Mouse (Mus musculus): Measurements from ENCODE around the gene Enpp1. TPM values are rescaled to one million over a fixed set of nuclear protein-coding genes. Genes with fewer than 3 reads are reported as not detected.
A peak's percentile ranks its signal among the peaks of the same experiment; 100 is the strongest.

The Enpp1 gene
- polyA plus RNA-seq, 1 experiment from 2014 or later, result 2.5 TPM

GRCm38 (mm10) chr10:24638306-24639070, 73.5 kb downstream of the Enpp1 start:
- Histone ChIP-seq H3K9me3 (ENCODE audit: control insufficient read depth, low read length) (no peaks in the 10 kb centered on the region), H3K36me3 (ENCODE audit: control insufficient read depth, insufficient read depth, low read length) (no peaks in the 10 kb centered on the region), H3K4me2 (ENCODE audit: low read depth, severe bottlenecking) (no peak overlapping the region), H3K27me3 (ENCODE audit: control insufficient read depth, insufficient read depth, low read length) (no peaks in the 10 kb centered on the region), H3K9ac (ENCODE audit: low read length) (no peak overlapping the region), H3K27ac (replicated peaks; ENCODE audit: low read depth, low read length) (no peak overlapping the region), H3K4me1 (ENCODE audit: control insufficient read depth, insufficient read depth, low read length) (peaks cover 3% of the 10 kb centered on the region; the same call in 1 of the 2 replicates), H3K4me3 (ENCODE audit: low read depth, low read length) (no peak overlapping the region)
- DNase-seq (ENCODE audit: low spot score) (no peak), ATAC-seq (ENCODE audit: insufficient number of reproducible peaks, low FRiP score, low TSS enrichment, low read depth) (no peak)
- WGBS, result 67% methylated on average over 10 of the region's 10 CpGs

- WGBS, result 90% methylated on average over 2 of the region's 2 CpGs
- H3K4me2 ChIP-seq (ENCODE audit: low read depth, severe bottlenecking), result no peak overlapping the region
- DNase-seq (ENCODE audit: low spot score) (no peak), ATAC-seq (ENCODE audit: insufficient number of reproducible peaks, low FRiP score, low TSS enrichment, low read depth) (no peak)
- no peak overlapping the region for H3K9ac ChIP-seq (ENCODE audit: low read length)
- H3K27ac ChIP-seq (replicated peaks; ENCODE audit: low read depth, low read length), result no peak overlapping the region
- peaks cover 3% of the 10 kb centered on the region; the same call in 1 of the 2 replicates for H3K4me1 ChIP-seq (ENCODE audit: control insufficient read depth, insufficient read depth, low read length)
- no peaks in the 10 kb centered on the region for H3K27me3 ChIP-seq (ENCODE audit: control insufficient read depth, insufficient read depth, low read length)
- no peaks in the 10 kb centered on the region for H3K9me3 ChIP-seq (ENCODE audit: control insufficient read depth, low read length)
- no peaks in the 10 kb centered on the region for H3K36me3 ChIP-seq (ENCODE audit: control insufficient read depth, insufficient read depth, low read length)
- H3K4me3 ChIP-seq (ENCODE audit: low read depth, low read length), result no peak overlapping the region
Observed at GRCm38 (mm10) chr10:24636986-24637385, 75.0 kb downstream of the Enpp1 start.

- no peak overlapping the region for H3K4me3 ChIP-seq (ENCODE audit: low read depth, low read length)
- H3K9me3 ChIP-seq (ENCODE audit: control insufficient read depth, low read length), result no peaks in the 10 kb centered on the region
- no peaks in the 10 kb centered on the region for H3K36me3 ChIP-seq (ENCODE audit: control insufficient read depth, insufficient read depth, low read length)
- H3K4me2 ChIP-seq (ENCODE audit: low read depth, severe bottlenecking), result no peak overlapping the region
- H3K4me1 ChIP-seq (ENCODE audit: control insufficient read depth, insufficient read depth, low read length), result peaks cover 3% of the 10 kb centered on the region; the same call in 1 of the 2 replicates
- no peak for DNase-seq (ENCODE audit: low spot score)
- H3K27ac ChIP-seq (replicated peaks; ENCODE audit: low read depth, low read length), result no peak overlapping the region
- no peak for ATAC-seq (ENCODE audit: insufficient number of reproducible peaks, low FRiP score, low TSS enrichment, low read depth)
- no peak overlapping the region for H3K9ac ChIP-seq (ENCODE audit: low read length)
- H3K27me3 ChIP-seq (ENCODE audit: control insufficient read depth, insufficient read depth, low read length), result no peaks in the 10 kb centered on the region
- WGBS, result 91% methylated on average over 10 of the region's 10 CpGs
Observed at GRCm38 (mm10) chr10:24635884-24636283, 76.1 kb downstream of the Enpp1 start.

- peaks cover 3% of the 10 kb centered on the region; the same call in 1 of the 2 replicates for H3K4me1 ChIP-seq (ENCODE audit: control insufficient read depth, insufficient read depth, low read length)
- DNase-seq (ENCODE audit: low spot score), result no peak
- no peaks in the 10 kb centered on the region for H3K9me3 ChIP-seq (ENCODE audit: control insufficient read depth, low read length)
- 73% methylated on average over 11 of the region's 11 CpGs for WGBS
- no peak overlapping the region for H3K27ac ChIP-seq (replicated peaks; ENCODE audit: low read depth, low read length)
- H3K36me3 ChIP-seq (ENCODE audit: control insufficient read depth, insufficient read depth, low read length), result no peaks in the 10 kb centered on the region
- H3K4me2 ChIP-seq (ENCODE audit: low read depth, severe bottlenecking), result no peak overlapping the region
- ATAC-seq (ENCODE audit: insufficient number of reproducible peaks, low FRiP score, low TSS enrichment, low read depth), result no peak
- H3K27me3 ChIP-seq (ENCODE audit: control insufficient read depth, insufficient read depth, low read length), result no peaks in the 10 kb centered on the region
- H3K4me3 ChIP-seq (ENCODE audit: low read depth, low read length), result no peak overlapping the region
- H3K9ac ChIP-seq (ENCODE audit: low read length), result no peak overlapping the region
Observed at GRCm38 (mm10) chr10:24635331-24635815, 76.6 kb downstream of the Enpp1 start.

GRCm38 (mm10) chr10:24634288-24634687, 77.7 kb downstream of the Enpp1 start:
- 78% methylated on average over 9 of the region's 9 CpGs for WGBS
- Histone ChIP-seq H3K4me3 (ENCODE audit: low read depth, low read length) (no peak overlapping the region), H3K4me2 (ENCODE audit: low read depth, severe bottlenecking) (no peak overlapping the region), H3K4me1 (ENCODE audit: control insufficient read depth, insufficient read depth, low read length) (peaks cover 1% of the 10 kb centered on the region; the same call in 1 of the 2 replicates), H3K27me3 (ENCODE audit: control insufficient read depth, insufficient read depth, low read length) (no peaks in the 10 kb centered on the region), H3K36me3 (ENCODE audit: control insufficient read depth, insufficient read depth, low read length) (no peaks in the 10 kb centered on the region), H3K27ac (replicated peaks; ENCODE audit: low read depth, low read length) (no peak overlapping the region), H3K9me3 (ENCODE audit: control insufficient read depth, low read length) (no peaks in the 10 kb centered on the region), H3K9ac (ENCODE audit: low read length) (no peak overlapping the region)
- no peak for DNase-seq (ENCODE audit: low spot score)
- no peak for ATAC-seq (ENCODE audit: insufficient number of reproducible peaks, low FRiP score, low TSS enrichment, low read depth)

GRCm38 (mm10) chr10:24631122-24631521, 80.8 kb downstream of the Enpp1 start:
- no peak for DNase-seq (ENCODE audit: low spot score)
- no peak overlapping the region for H3K4me3 ChIP-seq (ENCODE audit: low read depth, low read length)
- no peaks in the 10 kb centered on the region for H3K36me3 ChIP-seq (ENCODE audit: control insufficient read depth, insufficient read depth, low read length)
- WGBS, result 93% methylated on average over 5 of the region's 5 CpGs
- no peak overlapping the region for H3K4me2 ChIP-seq (ENCODE audit: low read depth, severe bottlenecking)
- no peaks in the 10 kb centered on the region for H3K9me3 ChIP-seq (ENCODE audit: control insufficient read depth, low read length)
- no peak for ATAC-seq (ENCODE audit: insufficient number of reproducible peaks, low FRiP score, low TSS enrichment, low read depth)
- H3K9ac ChIP-seq (ENCODE audit: low read length), result no peak overlapping the region
- H3K27me3 ChIP-seq (ENCODE audit: control insufficient read depth, insufficient read depth, low read length), result no peaks in the 10 kb centered on the region
- 0 out of 2 replicates have a peak, but pooled peaks cover 2% of the 10 kb centered on the region for H3K4me1 ChIP-seq (ENCODE audit: control insufficient read depth, insufficient read depth, low read length)
- no peak overlapping the region for H3K27ac ChIP-seq (replicated peaks; ENCODE audit: low read depth, low read length)

GRCm38 (mm10) chr10:24630469-24631081, 81.4 kb downstream of the Enpp1 start:
- Histone ChIP-seq H3K27ac (replicated peaks; ENCODE audit: low read depth, low read length) (no peak overlapping the region), H3K4me3 (ENCODE audit: low read depth, low read length) (no peak overlapping the region), H3K9ac (ENCODE audit: low read length) (no peak overlapping the region), H3K27me3 (ENCODE audit: control insufficient read depth, insufficient read depth, low read length) (no peaks in the 10 kb centered on the region), H3K9me3 (ENCODE audit: control insufficient read depth, low read length) (no peaks in the 10 kb centered on the region), H3K36me3 (ENCODE audit: control insufficient read depth, insufficient read depth, low read length) (no peaks in the 10 kb centered on the region), H3K4me1 (ENCODE audit: control insufficient read depth, insufficient read depth, low read length) (0 out of 2 replicates have a peak, but pooled peaks cover 2% of the 10 kb centered on the region), H3K4me2 (ENCODE audit: low read depth, severe bottlenecking) (no peak overlapping the region)
- peak; percentile 86 for DNase-seq (ENCODE audit: low spot score)
- WGBS, result 27% methylated on average over 18 of the region's 18 CpGs
- ATAC-seq (ENCODE audit: insufficient number of reproducible peaks, low FRiP score, low TSS enrichment, low read depth), result no peak

- Histone ChIP-seq H3K9ac (ENCODE audit: low read length) (no peak overlapping the region), H3K36me3 (ENCODE audit: control insufficient read depth, insufficient read depth, low read length) (no peaks in the 10 kb centered on the region), H3K4me1 (ENCODE audit: control insufficient read depth, insufficient read depth, low read length) (0 out of 2 replicates have a peak, but pooled peaks cover 2% of the 10 kb centered on the region), H3K4me3 (ENCODE audit: low read depth, low read length) (no peak overlapping the region), H3K9me3 (ENCODE audit: control insufficient read depth, low read length) (no peaks in the 10 kb centered on the region), H3K27ac (replicated peaks; ENCODE audit: low read depth, low read length) (no peak overlapping the region), H3K27me3 (ENCODE audit: control insufficient read depth, insufficient read depth, low read length) (no peaks in the 10 kb centered on the region), H3K4me2 (ENCODE audit: low read depth, severe bottlenecking) (no peak overlapping the region)
- no peak for ATAC-seq (ENCODE audit: insufficient number of reproducible peaks, low FRiP score, low TSS enrichment, low read depth)
- WGBS, result 84% methylated on average over 9 of the region's 9 CpGs
- DNase-seq (ENCODE audit: low spot score), result no peak
Observed at GRCm38 (mm10) chr10:24629086-24629720, 82.8 kb downstream of the Enpp1 start.
